Mouse (Mus musculus) spleen, adult 2 months (tissue): Measurements from ENCODE around the gene Gm17728. TPM values are rescaled to one million over a fixed set of nuclear protein-coding genes. Genes with fewer than 3 reads are reported as not detected.
"Not testable (repeated sequence)": the region's sequence is repeated elsewhere in the genome, so short reads cannot be mapped to it uniquely, and the experiment has no call there.

Source experiments
- DNase-seq, 2 experiments: peaks; one replicate each; pipeline versions ENCODE4 v3.0.0 to v3.0.0-alpha.2; 2012 to 2021; ENCODE audit warnings: low spot score in 2 of 2, low read depth in 1 of 2
- H3K27ac ChIP-seq: fragments of 200-500 bp; 2 replicates; pipeline ENCODE4 v1.5.1; 2012; ENCODE audit warnings: low read length, inconsistent platforms; ENCODE audit not compliant: insufficient read depth
- H3K27me3 ChIP-seq: fragments of 200-500 bp; 2 replicates; pipeline ENCODE4 v1.6.1; 2012; ENCODE audit warnings: mild to moderate bottlenecking, moderate library complexity, low read length, inconsistent platforms; ENCODE audit not compliant: control insufficient read depth, insufficient read depth
- H3K36me3 ChIP-seq: fragments of 200-500 bp; 2 replicates; pipeline ENCODE4 v1.6.1; 2012; ENCODE audit warnings: mild to moderate bottlenecking, low read length, inconsistent platforms; ENCODE audit not compliant: control insufficient read depth, insufficient read depth
- H3K4me1 ChIP-seq: fragments of 200-500 bp; 2 replicates; pipeline ENCODE4 v1.6.1; 2011; ENCODE audit warnings: inconsistent platforms; ENCODE audit not compliant: control insufficient read depth, insufficient read depth, insufficient read length
- H3K4me3 ChIP-seq: fragments of 200-500 bp; 2 replicates; pipeline ENCODE4 v1.5.1; 2011; ENCODE audit warnings: mild to moderate bottlenecking, inconsistent platforms; ENCODE audit not compliant: insufficient read depth, insufficient read length; ENCODE audit errors: extremely low read depth
- CTCF ChIP-seq: fragments of 200-500 bp; IDR thresholded peaks from 2 replicates; pipeline ENCODE4 v1.5.1; 2011; ENCODE audit warnings: mild to moderate bottlenecking, inconsistent platforms; ENCODE audit not compliant: insufficient read depth, insufficient read length, insufficient replicate concordance; ENCODE audit errors: extremely low read depth
- POLR2A ChIP-seq: fragments of 200-500 bp; IDR thresholded peaks from 2 replicates; pipeline ENCODE4 v1.6.1; 2011; ENCODE audit warnings: low read depth, low read length, inconsistent platforms
- WGBS: fragments of 180-500 bp; shearing (Covaris S2); methylation state at CpG from one replicate; pipeline ENCODE4 v1.1.7; 2018; 5-methylcytosine and 5-hydroxymethylcytosine counted together
- polyA plus RNA-seq: library from polyadenylated mRNA; depleted of rRNA; stranded (reverse); fragments of >200 nt; gene quantifications from 2 replicates; pipeline ENCODE4 v1.2.3, GENCODE M21; 2012; rRNA removed

Gene Gm17728
- not detected in 2 replicates for polyA plus RNA-seq

- H3K4me1 ChIP-seq, DNase-seq, H3K27me3 ChIP-seq, H3K27ac ChIP-seq, H3K36me3 ChIP-seq, H3K4me3 ChIP-seq: not testable (repeated sequence)
- WGBS: 89% methylated on average over 8 of the region's 8 CpGs
These were observed at the start of gene Gm17728 for GRCm38 (mm10) chr17:9421760-9422159. Gene Gm17728 (plus strand): TSS chr17:9422060.

- TF ChIP-seq POLR2A: no peak
- no peak for TF ChIP-seq CTCF
- no peaks in the 10 kb centered on the region for H3K27me3 ChIP-seq
- 93% methylated on average over 7 of the region's 7 CpGs for WGBS
- DNase-seq: no peak
- H3K36me3 ChIP-seq: no peaks in the 10 kb centered on the region
- no peak overlapping the region for H3K27ac ChIP-seq
- H3K4me1 ChIP-seq: no peaks in the 10 kb centered on the region
- H3K4me3 ChIP-seq: no peak overlapping the region
These were observed 24.4 kb upstream of the Gm17728 start for GRCm38 (mm10) chr17:9397493-9397892.

- TF ChIP-seq CTCF: no peak
- no peak for TF ChIP-seq POLR2A
- H3K4me3 ChIP-seq: no peak overlapping the region
- H3K36me3 ChIP-seq: no peaks in the 10 kb centered on the region
- H3K27ac ChIP-seq: no peak overlapping the region
- 70% methylated on average over 4 of the region's 4 CpGs for WGBS
- no peaks in the 10 kb centered on the region for H3K27me3 ChIP-seq
- H3K4me1 ChIP-seq: no peaks in the 10 kb centered on the region
- DNase-seq: no peak
These were observed 23.3 kb upstream of the Gm17728 start for GRCm38 (mm10) chr17:9398551-9398950.

GRCm38 (mm10) chr17:9403991-9404390 lies 17.9 kb upstream of the Gm17728 start:
- TF ChIP-seq CTCF (no peak), POLR2A (no peak)
- Histone ChIP-seq H3K27ac (no peak overlapping the region), H3K27me3 (no peaks in the 10 kb centered on the region), H3K36me3 (no peaks in the 10 kb centered on the region), H3K4me3 (no peak overlapping the region), H3K4me1 (no peaks in the 10 kb centered on the region)
- 95% methylated on average over 3 of the region's 3 CpGs for WGBS
- no peak for DNase-seq

- Histone ChIP-seq H3K27me3 (no peaks in the 10 kb centered on the region), H3K36me3 (no peaks in the 10 kb centered on the region), H3K27ac (no peak overlapping the region), H3K4me1 (no peaks in the 10 kb centered on the region), H3K4me3 (no peak overlapping the region)
- no peak for DNase-seq
- WGBS: 76% methylated on average over 6 of the region's 6 CpGs
- no peak for TF ChIP-seq POLR2A
- TF ChIP-seq CTCF: no peak
These were observed 14.2 kb upstream of the Gm17728 start for GRCm38 (mm10) chr17:9407640-9408039.

GRCm38 (mm10) chr17:9419016-9419415 lies 2.8 kb upstream of the Gm17728 start:
- no peaks in the 10 kb centered on the region for H3K36me3 ChIP-seq
- WGBS: 86% methylated on average over 2 of the region's 2 CpGs
- TF ChIP-seq POLR2A (no peak), CTCF (no peak)

GRCm38 (mm10) chr17:9428374-9428994 lies 6.6 kb downstream of the Gm17728 start:
- H3K4me1 ChIP-seq: no peaks in the 10 kb centered on the region
- H3K36me3 ChIP-seq: no peaks in the 10 kb centered on the region
- DNase-seq: no peak
- H3K27me3 ChIP-seq: no peaks in the 10 kb centered on the region
- no peak overlapping the region for H3K4me3 ChIP-seq
- TF ChIP-seq POLR2A: no peak
- no peak for TF ChIP-seq CTCF
- WGBS: 80% methylated on average over 7 of the region's 7 CpGs
- H3K27ac ChIP-seq: no peak overlapping the region

More at GRCm38 (mm10) chr17:9419016-9419415, 2.8 kb upstream of the Gm17728 start:
- Histone ChIP-seq H3K27me3 (no peaks in the 10 kb centered on the region), H3K4me1 (no peaks in the 10 kb centered on the region), H3K27ac (no peak overlapping the region), H3K4me3 (no peak overlapping the region)
- DNase-seq: no peak
